22 mouse cellular contexts compared by ENCODE assay signal in genomic region chr6:128130686-128131085, GRCm38 (mm10). TPM values are rescaled to one million over a fixed set of nuclear protein-coding genes. Genes with fewer than 3 reads are reported as not detected.
A peak's percentile ranks its signal among the peaks of the same experiment; 100 is the strongest.
DNase-seq lines count a peak whose midpoint lies in the region; ATAC-seq and TF ChIP-seq lines count a peak whose summit lies in the region.
"Had no signal": no experiment of that assay in that cellular context is flagged by ENCODE, and none has a peak within 500 bp of the region (broad histone marks: within the 10 kb centered on the region; RNA-seq: fewer than 3 reads in every experiment).

No protein-coding gene starts in this region.

- H3K36me3 ChIP-seq in hindbrain, embryonic 10.5 days, result no peaks in the 10 kb centered on the region
- no peaks in the 10 kb centered on the region for H3K36me3 ChIP-seq in hindbrain, embryonic 11.5 days (ENCODE audit: control insufficient read depth, insufficient read depth, low read length)
- H3K36me3 ChIP-seq in midbrain, embryonic 10.5 days, result no peaks in the 10 kb centered on the region
- no peaks in the 10 kb centered on the region for H3K36me3 ChIP-seq in midbrain, embryonic 16.5 days (ENCODE audit: control insufficient read depth, insufficient read depth, low read length)
- no peaks in the 10 kb centered on the region for H3K36me3 ChIP-seq in hindbrain, postnatal 0 days (ENCODE audit: insufficient read depth, low read length)
- H3K36me3 ChIP-seq: forebrain, embryonic 10.5 days; forebrain, embryonic 15.5 days; heart, embryonic 15.5 days had no signal

- no peak for TF ChIP-seq CTCF in cortical plate, adult 2 months (IDR thresholded peaks at IDR 0.05; ENCODE audit: extremely low read depth, insufficient read depth, low read length)
- no peak for TF ChIP-seq CTCF in hindbrain, postnatal 0 days (IDR thresholded peaks at IDR 0.05; ENCODE audit: low read depth)

- no peak for DNase-seq in hindbrain, embryonic 10.5 days (ENCODE audit: low spot score)
- no peak for DNase-seq in hindbrain, embryonic 11.5 days (ENCODE audit: low spot score)
- DNase-seq in midbrain, embryonic 10.5 days (ENCODE audit: low spot score), result no peak
- peak; percentile 25 for DNase-seq in hindbrain, postnatal 0 days (ENCODE audit: low spot score)
- no peak for DNase-seq in kidney, adult 18-20 months
- DNase-seq: adrenal gland, adult 8-10 months; adrenal gland, postnatal 36 days; cerebellum, adult 11 months; cerebellum, adult 9-11 months; cerebellum, postnatal 36 days; gastrocnemius, postnatal 14 days; heart, adult 2 months; heart, postnatal 14 days; kidney, adult 11 months had no signal

- H3K4me3 ChIP-seq in hindbrain, embryonic 10.5 days, result no peak overlapping the region
- H3K4me3 ChIP-seq in hindbrain, embryonic 11.5 days (ENCODE audit: low read depth, low read length), result no peak overlapping the region
- no peak overlapping the region for H3K4me3 ChIP-seq in midbrain, embryonic 10.5 days
- H3K4me3 ChIP-seq in midbrain, embryonic 16.5 days (ENCODE audit: low read depth, low read length), result no peak overlapping the region
- no peak overlapping the region for H3K4me3 ChIP-seq in cortical plate, adult 2 months (ENCODE audit: insufficient read depth, low read length)
- H3K4me3 ChIP-seq in hindbrain, postnatal 0 days (ENCODE audit: low read length), result no peak overlapping the region
- H3K4me3 ChIP-seq: embryonic facial prominence, embryonic 10.5 days; forebrain, embryonic 10.5 days; forebrain, embryonic 15.5 days; heart, adult 2 months; heart, embryonic 15.5 days had no signal

- TF ChIP-seq POLR2A in cortical plate, adult 2 months (IDR thresholded peaks at IDR 0.05; ENCODE audit: extremely low read depth, insufficient read depth, low read length), result no peak

- peak overlapping the region; percentile 66 for H3K27ac ChIP-seq in hindbrain, embryonic 10.5 days
- H3K27ac ChIP-seq in hindbrain, embryonic 11.5 days (ENCODE audit: low read depth, low read length), result no peak overlapping the region
- peak overlapping the region; percentile 52 for H3K27ac ChIP-seq in midbrain, embryonic 10.5 days (replicated peaks)
- no peak overlapping the region for H3K27ac ChIP-seq in midbrain, embryonic 16.5 days (ENCODE audit: low read length)
- peak overlapping the region; percentile 48; the same call in 1 of the 2 replicates for H3K27ac ChIP-seq in cortical plate, adult 2 months (ENCODE audit: insufficient read depth, low read length)
- H3K27ac ChIP-seq in hindbrain, postnatal 0 days, result peak overlapping the region; percentile 38; the same call in 1 of the 2 replicates
- H3K27ac ChIP-seq: embryonic facial prominence, embryonic 10.5 days; forebrain, embryonic 10.5 days; forebrain, embryonic 15.5 days; heart, adult 2 months; heart, embryonic 15.5 days had no signal

- no peak for ATAC-seq in hindbrain, embryonic 11.5 days (ENCODE audit: low FRiP score)
- ATAC-seq in midbrain, embryonic 16.5 days, result no peak
- no peak for ATAC-seq in hindbrain, postnatal 0 days
- ATAC-seq in erythroid progenitor cell, adult 5-6 weeks (replicated peaks; ENCODE audit: low FRiP score, poor library complexity, severe bottlenecking), result no peak
- ATAC-seq: forebrain, embryonic 15.5 days had no signal

- H3K4me1 ChIP-seq in hindbrain, embryonic 10.5 days (replicated peaks), result peaks cover 81% of the 10 kb centered on the region
- H3K4me1 ChIP-seq in hindbrain, embryonic 11.5 days (replicated peaks; ENCODE audit: control insufficient read depth, insufficient read depth, low read length), result 0 out of 2 replicates have a peak, but pooled peaks cover 7% of the 10 kb centered on the region
- peaks cover 63% of the 10 kb centered on the region for H3K4me1 ChIP-seq in midbrain, embryonic 10.5 days
- peaks cover 4% of the 10 kb centered on the region for H3K4me1 ChIP-seq in midbrain, embryonic 16.5 days (ENCODE audit: control insufficient read depth, insufficient read depth, low read length)
- H3K4me1 ChIP-seq in cortical plate, adult 2 months (ENCODE audit: control insufficient read depth, insufficient read depth, low read length), result no peaks in the 10 kb centered on the region
- peaks cover 16% of the 10 kb centered on the region; the same call in 1 of the 2 replicates for H3K4me1 ChIP-seq in hindbrain, postnatal 0 days (ENCODE audit: insufficient read depth, low read length)

- H3K27me3 ChIP-seq in hindbrain, embryonic 10.5 days (ENCODE audit: insufficient read depth, poor library complexity, severe bottlenecking), result no peaks in the 10 kb centered on the region
- H3K27me3 ChIP-seq in hindbrain, embryonic 11.5 days (ENCODE audit: control insufficient read depth, insufficient read depth, low read length), result no peaks in the 10 kb centered on the region
- no peaks in the 10 kb centered on the region for H3K27me3 ChIP-seq in midbrain, embryonic 10.5 days (ENCODE audit: low read depth, poor library complexity, severe bottlenecking)
- H3K27me3 ChIP-seq in midbrain, embryonic 16.5 days (ENCODE audit: control insufficient read depth, insufficient read depth, low read depth, low read length), result no peaks in the 10 kb centered on the region
- H3K27me3 ChIP-seq in hindbrain, postnatal 0 days (ENCODE audit: insufficient read depth, low read length), result no peaks in the 10 kb centered on the region
- H3K27me3 ChIP-seq: forebrain, embryonic 15.5 days; heart, embryonic 15.5 days had no signal

- no peak overlapping the region for H3K4me2 ChIP-seq in hindbrain, embryonic 11.5 days (replicated peaks; ENCODE audit: low read depth, low read length)
- H3K4me2 ChIP-seq in midbrain, embryonic 16.5 days (ENCODE audit: low read length), result no peak overlapping the region
- H3K4me2 ChIP-seq in hindbrain, postnatal 0 days (ENCODE audit: low read depth, low read length), result no peak overlapping the region
- H3K4me2 ChIP-seq: forebrain, embryonic 15.5 days; heart, embryonic 11.5 days; heart, embryonic 15.5 days had no signal

- no peak overlapping the region for H3K9ac ChIP-seq in hindbrain, embryonic 11.5 days (ENCODE audit: low read depth, low read length)
- H3K9ac ChIP-seq in midbrain, embryonic 16.5 days (ENCODE audit: low read depth, low read length), result no peak overlapping the region
- no peak overlapping the region for H3K9ac ChIP-seq in hindbrain, postnatal 0 days (replicated peaks; ENCODE audit: low read length)
- H3K9ac ChIP-seq: forebrain, embryonic 15.5 days; heart, embryonic 15.5 days had no signal

- 73% methylated on average over 4 of the region's 4 CpGs for WGBS in hindbrain, embryonic 10.5 days
- WGBS in hindbrain, embryonic 11.5 days, result 68% methylated on average over 4 of the region's 4 CpGs
- WGBS in midbrain, embryonic 10.5 days, result 80% methylated on average over 4 of the region's 4 CpGs
- 64% methylated on average over 4 of the region's 4 CpGs for WGBS in midbrain, embryonic 16.5 days
- 57% methylated on average over 4 of the region's 4 CpGs for WGBS in hindbrain, postnatal 0 days

- no peaks in the 10 kb centered on the region for H3K9me3 ChIP-seq in hindbrain, embryonic 10.5 days
- H3K9me3 ChIP-seq in hindbrain, embryonic 11.5 days (ENCODE audit: control insufficient read depth, low read length), result no peaks in the 10 kb centered on the region
- no peaks in the 10 kb centered on the region for H3K9me3 ChIP-seq in midbrain, embryonic 10.5 days (replicated peaks)
- H3K9me3 ChIP-seq in midbrain, embryonic 16.5 days (replicated peaks; ENCODE audit: control insufficient read depth, low read length, poor library complexity, severe bottlenecking), result no peaks in the 10 kb centered on the region
- no peaks in the 10 kb centered on the region for H3K9me3 ChIP-seq in hindbrain, postnatal 0 days (ENCODE audit: low read length)
- H3K9me3 ChIP-seq: embryonic facial prominence, embryonic 10.5 days; forebrain, embryonic 10.5 days; forebrain, embryonic 15.5 days; heart, embryonic 15.5 days had no signal

RNA-seq across cellular contexts. Expression of gene Tspan9, which starts 12.7 kb away (rescaled TPM):
- 65.7 and 67.8 TPM in 2 replicates for polyA plus RNA-seq in hindbrain, embryonic 10.5 days (2016; fragmentation: Nextera tagmentation; extraction: Ambion mirVana)
- 46.2 and 48.9 TPM in 2 replicates for polyA plus RNA-seq in hindbrain, embryonic 11.5 days (2014; fragmentation: Nextera tagmentation; extraction: Ambion mirVana)
- 48.0 and 52.6 TPM in 2 replicates for polyA plus RNA-seq in midbrain, embryonic 10.5 days (2016; fragmentation: Nextera tagmentation; extraction: Ambion mirVana)
- 43.2 and 46.3 TPM in 2 replicates for polyA plus RNA-seq in midbrain, embryonic 16.5 days (2015; fragmentation: Nextera tagmentation; extraction: Ambion mirVana)
- polyA plus RNA-seq in cortical plate, adult 2 months (2012; rRNA removed), result 49.2 and 55.5 TPM in 2 replicates
- 177 and 266 TPM in 2 replicates for total RNA-seq in hindbrain, postnatal 0 days (2014; rRNA removed)
- 70.1 and 73.8 TPM in 2 replicates for polyA plus RNA-seq in hindbrain, postnatal 0 days (2015; fragmentation: Nextera tagmentation; extraction: Ambion mirVana)
- total RNA-seq in erythroid progenitor cell, adult 5-6 weeks (2015; ENCODE audit: low replicate concordance), result not detected in 2 replicates
- total RNA-seq in erythroid progenitor cell, adult 5-6 weeks (2017; ENCODE audit: low replicate concordance), result 0.39 TPM in 1 of 2 replicates, not detected in the other

Comparison
In these comparisons a context has a peak if more than half of its experiments do, and no peak if none do; other contexts are left out.
1. H3K27ac ChIP-seq: peak in hindbrain, embryonic 10.5 days (single experiment), midbrain, embryonic 10.5 days (single experiment), cortical plate, adult 2 months (single experiment) and hindbrain, postnatal 0 days (single experiment); none in hindbrain, embryonic 11.5 days (single experiment) and midbrain, embryonic 16.5 days (single experiment).